ENCODE assay signal across 12 mouse cellular contexts in the genomic region with DNA sequence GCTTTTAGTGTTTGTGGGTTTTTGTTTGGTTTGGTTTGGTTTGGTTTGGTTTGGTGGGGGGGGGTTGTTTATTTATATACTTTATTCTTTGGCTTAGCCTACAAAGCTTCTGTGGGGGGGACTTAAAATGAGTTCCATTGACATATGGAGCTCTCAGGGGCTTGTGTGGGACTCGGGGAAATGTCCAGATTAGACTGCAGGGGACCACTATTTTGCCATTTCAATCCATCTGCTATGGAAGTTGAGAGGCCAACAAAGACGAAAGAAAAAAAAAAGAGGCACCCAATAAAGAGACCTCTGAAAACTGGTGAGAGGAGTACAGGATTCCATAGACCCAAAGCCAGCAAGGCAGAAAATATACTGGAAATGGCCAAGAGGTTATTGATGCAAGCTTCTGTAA.
DNase-seq lines count a peak whose midpoint lies in the region.
"Had no signal": no experiment of that assay in that cellular context is flagged by ENCODE, and none has a peak within 500 bp of the region (broad histone marks: within the 10 kb centered on the region; RNA-seq: fewer than 3 reads in every experiment).

No protein-coding gene starts in this region.

- DNase-seq in brain, adult 2 months (ENCODE audit: low read depth, low spot score) = peak; percentile 97
- peak; percentile 76 to 80 for DNase-seq in cerebellum, adult 18-20 months
- DNase-seq in cerebellum, adult 9-11 months = peak; percentile 92
- peak; percentile 61 to 78 for DNase-seq in cerebellum, postnatal 36 days
- no peak for DNase-seq in urinary bladder, postnatal 25 days (ENCODE audit: low spot score)
- DNase-seq in kidney, postnatal 10 days = no peak
- no peak for DNase-seq in MN1 (ENCODE audit: low spot score)
- DNase-seq: adrenal gland, postnatal 14 days; forebrain, postnatal 0 days; gastrocnemius, postnatal 14 days; heart, adult 2 months; heart, postnatal 14 days had no signal

Comparison
In these comparisons a context has a peak if more than half of its experiments do, and no peak if none do; other contexts are left out.
1. DNase-seq: peak in brain, adult 2 months (single experiment), cerebellum, adult 18-20 months (2 of 2), cerebellum, adult 9-11 months (single experiment) and cerebellum, postnatal 36 days (2 of 2); none in urinary bladder, postnatal 25 days (single experiment), kidney, postnatal 10 days (single experiment) and MN1 (single experiment).